Mouse (Mus musculus): ENCODE measurements around the gene Ifngr1. TPM values are rescaled to one million over a fixed set of nuclear protein-coding genes. Genes with fewer than 3 reads are reported as not detected.

The Ifngr1 gene
- total RNA-seq (2022), result 10 to 100 TPM; 13.2 to 24.6 (median 20.5) TPM

- peak; percentile 99 to 100 for DNase-seq (ENCODE audit: low spot score in 2 of 2)
Observed at GRCm38 (mm10) chr10:19591641-19592441, at the start of gene Ifngr1. Gene Ifngr1, plus strand, starts transcription at chr10:19591949.

- DNase-seq (ENCODE audit: low spot score in 2 of 2), result no peak
Observed at GRCm38 (mm10) chr10:19546825-19547224, 44.9 kb upstream of the Ifngr1 start.

DNA sequence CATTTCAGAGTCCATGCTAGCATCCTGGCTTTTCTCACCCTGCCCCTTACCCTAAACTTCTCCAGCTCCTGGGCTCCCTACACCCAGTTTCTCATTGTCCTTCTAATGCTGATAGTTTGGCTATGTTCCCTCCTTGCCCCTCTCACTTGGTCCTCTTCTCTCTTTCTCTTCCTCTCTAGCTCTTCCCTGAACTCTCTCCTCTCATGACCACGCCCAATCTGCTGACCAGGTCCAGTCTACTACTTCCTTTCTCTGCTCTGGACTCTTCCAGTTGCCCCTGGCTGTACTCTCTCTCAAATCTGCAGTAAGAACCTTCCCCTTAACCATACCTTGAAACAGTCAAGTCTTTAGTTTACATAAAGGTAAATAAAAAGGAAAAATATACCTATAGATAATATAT lies 43.7 kb upstream of the Ifngr1 start:
- no peak for DNase-seq (ENCODE audit: low spot score in 2 of 2)

DNA sequence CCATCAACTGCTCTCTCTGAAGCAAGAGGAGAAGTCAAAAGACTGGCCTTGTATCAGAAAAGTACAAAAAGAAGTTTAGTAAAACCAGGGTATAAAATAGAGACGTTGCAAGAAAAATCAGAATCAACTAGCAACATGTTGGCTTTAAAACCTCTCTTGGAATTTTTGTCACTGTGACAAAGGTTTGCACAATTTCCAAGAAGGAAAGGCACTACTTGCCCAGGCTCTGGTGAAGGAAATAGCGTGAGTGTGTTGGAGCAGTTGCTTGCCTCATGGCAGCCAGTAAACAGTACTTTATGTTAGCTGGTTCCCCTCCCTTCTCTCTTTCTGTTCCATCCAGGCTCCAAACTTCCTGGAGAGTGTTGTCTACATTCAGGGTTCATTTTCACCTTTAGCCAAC lies 43.3 kb upstream of the Ifngr1 start:
- no peak for DNase-seq (ENCODE audit: low spot score in 2 of 2)

GRCm38 (mm10) chr10:19551585-19551984 lies 40.2 kb upstream of the Ifngr1 start:
- no peak for DNase-seq (ENCODE audit: low spot score in 2 of 2)

GRCm38 (mm10) chr10:19553857-19554256 lies 37.9 kb upstream of the Ifngr1 start:
- no peak for DNase-seq (ENCODE audit: low spot score in 2 of 2)

- DNase-seq (ENCODE audit: low spot score in 2 of 2), result no peak
Observed at GRCm38 (mm10) chr10:19557696-19558095, 34.1 kb upstream of the Ifngr1 start.

DNA sequence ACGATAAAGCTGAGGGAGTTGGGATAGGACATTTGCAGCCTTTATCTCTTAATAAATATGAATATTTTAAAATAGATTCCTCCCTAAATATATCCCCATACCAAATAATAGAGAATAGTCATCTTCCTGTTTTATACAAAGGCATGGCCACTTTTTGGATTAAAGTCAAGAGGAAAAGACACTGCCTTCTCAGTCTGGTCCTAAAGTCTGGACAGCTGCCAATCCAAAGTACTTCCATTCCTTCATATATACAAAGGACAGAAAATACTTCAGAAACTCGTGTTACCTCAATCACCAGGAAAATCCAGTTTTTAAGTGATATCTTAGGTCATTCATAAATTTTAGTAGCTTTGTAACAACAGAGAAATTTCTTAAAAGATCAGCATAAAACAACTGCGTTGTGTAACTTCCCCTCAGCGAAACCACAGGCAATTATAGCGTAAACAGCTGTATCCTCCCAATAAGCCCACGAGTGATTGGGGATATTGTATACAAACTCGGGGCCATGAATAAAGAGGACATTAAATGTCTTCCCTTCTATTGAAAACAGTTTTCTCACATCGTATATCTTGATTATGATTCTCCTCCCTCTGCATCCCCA lies 32.1 kb upstream of the Ifngr1 start:
- DNase-seq (ENCODE audit: low spot score in 2 of 2), result no peak

DNA sequence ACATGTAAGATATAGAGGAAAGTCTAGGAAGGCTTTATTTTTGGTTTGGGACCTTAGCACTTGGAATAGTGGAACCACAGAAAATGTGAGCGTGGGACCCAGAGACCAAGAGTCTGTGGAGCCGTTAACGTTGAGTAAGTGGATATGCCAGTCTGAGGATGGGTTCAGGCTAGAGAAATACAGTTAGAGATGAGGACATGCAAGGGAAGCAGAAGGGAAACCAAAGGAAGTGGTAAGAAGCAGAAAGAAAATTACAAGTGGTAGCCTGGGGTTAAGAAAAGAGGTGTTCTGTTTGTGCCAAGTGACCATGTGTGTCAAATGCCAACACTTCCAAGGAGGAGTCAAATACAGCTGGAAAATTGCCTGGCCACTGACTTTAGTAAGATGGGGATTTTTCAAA lies 29.2 kb upstream of the Ifngr1 start:
- no peak for DNase-seq (ENCODE audit: low spot score in 2 of 2)

- peak; percentile 42 to 49 for DNase-seq (ENCODE audit: low spot score in 2 of 2)
Observed at GRCm38 (mm10) chr10:19563443-19563861, 28.3 kb upstream of the Ifngr1 start.

DNA sequence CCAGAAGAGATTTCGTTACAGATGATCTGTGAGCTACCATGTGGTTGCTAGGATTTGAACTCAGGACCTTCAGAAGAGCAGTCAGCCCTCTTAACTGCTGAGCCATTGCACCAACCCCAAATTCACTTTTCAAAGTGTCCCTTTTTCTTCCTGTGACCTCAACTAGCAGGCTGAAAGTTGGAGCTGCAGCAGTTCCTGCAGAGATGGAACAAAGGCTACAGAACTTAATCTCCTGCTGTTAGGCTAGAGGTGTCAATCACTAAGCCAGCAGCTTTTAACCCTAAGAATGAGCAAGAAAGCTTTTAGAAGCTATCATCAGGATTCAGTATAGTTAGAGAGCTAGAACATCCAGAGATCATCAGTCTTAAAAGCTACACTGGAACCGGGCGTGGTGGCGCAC lies 24.3 kb upstream of the Ifngr1 start:
- no peak for DNase-seq (ENCODE audit: low spot score in 2 of 2)

DNA sequence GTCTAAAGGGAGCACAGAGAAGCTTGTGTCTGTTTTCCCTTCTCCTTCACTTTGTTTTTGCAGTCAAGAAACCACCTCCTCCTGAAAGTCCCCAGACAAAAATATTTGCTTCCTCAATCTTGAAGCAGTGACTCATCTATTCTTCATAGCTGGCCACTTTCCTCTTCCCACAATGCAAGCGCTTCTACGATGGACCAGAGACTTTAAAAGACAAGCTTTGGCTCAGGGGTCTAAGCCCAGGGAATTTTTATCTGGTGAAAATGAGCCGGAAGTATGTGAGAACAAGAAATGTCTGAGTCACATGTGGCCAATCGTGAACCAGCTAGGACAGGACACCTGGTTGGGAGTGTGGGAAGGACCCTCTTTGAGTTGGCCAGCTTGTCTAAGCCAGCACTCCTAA lies 21.5 kb upstream of the Ifngr1 start:
- no peak for DNase-seq (ENCODE audit: low spot score in 2 of 2)

GRCm38 (mm10) chr10:19570716-19571115 lies 21.0 kb upstream of the Ifngr1 start:
- no peak for DNase-seq (ENCODE audit: low spot score in 2 of 2)

DNA sequence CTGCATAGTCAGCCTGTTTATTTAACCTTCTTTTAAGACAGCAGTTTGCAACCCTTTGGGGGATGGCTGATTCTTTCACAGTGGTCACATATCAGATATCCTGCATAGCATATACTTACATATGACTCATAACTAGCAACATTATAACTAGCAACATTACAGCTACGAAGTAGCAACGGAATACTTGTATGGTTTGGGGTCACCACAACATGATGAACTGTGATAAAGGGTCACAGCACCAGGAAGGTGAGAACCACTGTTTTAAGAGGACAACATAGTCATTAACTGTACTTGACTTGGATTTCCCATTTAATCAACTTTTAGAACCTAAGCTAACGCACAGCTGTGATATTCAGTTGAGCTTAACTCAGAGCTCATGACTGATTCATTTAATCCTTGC lies 14.2 kb upstream of the Ifngr1 start:
- DNase-seq (ENCODE audit: low spot score in 2 of 2), result no peak

DNA sequence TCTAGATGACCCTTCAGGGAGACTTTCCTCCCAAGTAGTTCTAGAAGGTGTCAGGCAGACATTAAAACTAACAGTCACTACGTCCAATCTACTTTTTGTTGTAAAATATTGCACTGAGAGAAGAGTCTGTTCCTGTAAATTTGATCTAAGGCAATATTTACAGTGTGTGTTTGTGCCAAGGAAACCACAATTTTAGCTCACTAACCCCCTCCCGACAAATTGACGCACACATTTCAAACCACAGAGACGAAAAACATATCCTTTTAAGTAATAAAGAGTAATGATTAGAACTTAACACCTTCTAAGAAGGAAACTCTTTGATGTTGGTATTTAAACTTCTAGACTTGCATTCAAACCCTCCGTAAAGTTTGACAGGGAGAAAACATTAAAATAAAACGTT lies 13.7 kb upstream of the Ifngr1 start:
- DNase-seq (ENCODE audit: low spot score in 2 of 2), result no peak

GRCm38 (mm10) chr10:19578409-19578986 lies 13.3 kb upstream of the Ifngr1 start:
- no peak for DNase-seq (ENCODE audit: low spot score in 2 of 2)

- DNase-seq (ENCODE audit: low spot score in 2 of 2), result no peak
Observed at GRCm38 (mm10) chr10:19580660-19581059, 11.1 kb upstream of the Ifngr1 start.

GRCm38 (mm10) chr10:19581844-19582582 lies 9.7 kb upstream of the Ifngr1 start:
- no peak for DNase-seq (ENCODE audit: low spot score in 2 of 2)

GRCm38 (mm10) chr10:19582806-19583430 lies 8.8 kb upstream of the Ifngr1 start:
- no peak for DNase-seq (ENCODE audit: low spot score in 2 of 2)

DNA sequence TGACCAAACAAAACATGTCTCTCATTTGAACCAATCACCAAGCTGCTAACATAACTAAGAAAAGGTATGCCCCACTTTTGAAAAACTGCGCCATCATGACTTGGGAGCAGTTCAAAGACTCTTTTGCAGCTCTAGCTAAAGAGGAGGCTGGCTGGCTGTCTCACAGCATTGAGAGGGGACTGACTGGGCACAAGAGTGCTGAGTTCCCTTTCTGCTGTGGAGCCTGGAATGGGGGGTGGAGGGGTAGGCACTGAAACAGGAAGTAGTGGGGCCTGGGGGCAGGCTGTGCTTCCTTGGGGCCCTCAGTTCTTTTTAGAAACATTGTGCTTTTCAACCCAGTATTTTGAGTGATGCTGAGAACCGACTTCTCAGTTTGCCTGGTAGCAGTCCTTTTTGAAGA lies 7.7 kb upstream of the Ifngr1 start:
- no peak for DNase-seq (ENCODE audit: low spot score in 2 of 2)

GRCm38 (mm10) chr10:19584846-19585245 lies 6.9 kb upstream of the Ifngr1 start:
- no peak for DNase-seq (ENCODE audit: low spot score in 2 of 2)

DNA sequence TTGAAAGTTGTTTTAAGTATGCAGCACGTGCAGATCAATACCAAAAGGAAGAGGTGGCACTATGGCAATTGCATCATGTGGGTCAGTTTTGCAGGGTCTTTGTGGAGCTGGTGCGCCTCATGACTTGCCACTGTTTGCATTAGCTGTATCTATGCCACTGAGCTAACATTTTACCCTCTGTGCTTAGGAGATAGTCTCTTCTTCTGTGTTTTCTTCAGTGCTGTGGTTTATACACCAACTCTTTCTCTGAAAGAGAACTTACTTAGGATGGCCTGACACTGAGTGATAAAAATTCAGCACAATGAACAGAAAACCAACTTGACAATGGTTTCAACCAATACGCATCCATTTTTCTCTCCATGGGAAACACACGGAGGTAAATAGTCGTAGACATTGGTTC lies 5.9 kb upstream of the Ifngr1 start:
- DNase-seq (ENCODE audit: low spot score in 2 of 2), result no peak
